Mouse (Mus musculus) stomach, postnatal 0 days (tissue): ENCODE measurements at regions not wholly inside any gene's neighbourhood (a gene's known extent, or its start where the extent isn't known, plus 50 kb on each side); places are given as distances from the start of the nearest gene placed in this dataset.
"Not testable (repeated sequence)": the region's sequence is repeated elsewhere in the genome, so short reads cannot be mapped to it uniquely, and the experiment has no call there.

Experiments
- CTCF ChIP-seq: IDR thresholded peaks from 2 replicates; pipeline ENCODE4 v1.5.1; 2016; ENCODE audit warnings: antibody characterized with exemption, low read depth, mild to moderate bottlenecking, moderate library complexity
- EP300 ChIP-seq: optimal IDR thresholded peaks from 2 replicates; pipeline ENCODE3; 2016; ENCODE audit warnings: antibody characterized with exemption

DNA sequence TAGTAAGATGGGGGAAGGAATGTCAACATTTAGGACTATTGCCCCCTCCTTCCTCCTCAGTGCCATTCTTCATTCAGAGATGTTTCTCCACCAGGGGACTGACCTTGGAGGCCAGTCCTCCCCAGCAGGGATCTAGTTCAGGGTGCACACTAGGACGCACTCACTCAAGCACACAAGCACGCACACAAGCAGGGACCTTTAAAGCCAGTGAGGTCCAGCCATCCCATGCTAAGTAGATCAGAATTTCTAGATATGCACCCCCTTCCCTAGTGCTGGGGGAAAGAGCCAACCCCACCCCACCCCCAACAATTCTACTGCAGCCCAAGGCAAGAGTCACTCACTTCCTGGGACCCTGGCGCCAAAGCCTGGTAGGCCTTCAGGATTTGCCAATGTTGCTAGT lies 100.8 kb downstream of the Gm15319 start:
- not testable (repeated sequence) for TF ChIP-seq CTCF, EP300
